Mouse (Mus musculus): Measurements from ENCODE around the gene Ldlrad3.

GRCm38 (mm10) chr2:102122146-102122515, 64.1 kb downstream of the Ldlrad3 start:
- no peak for TF ChIP-seq CTCF (IDR thresholded peaks at IDR 0.05; ENCODE audit: low read depth)
- no peak for TF ChIP-seq EP300 (IDR thresholded peaks at IDR 0.05; ENCODE audit: low read depth)
